Mouse (Mus musculus): ENCODE results near the gene Gcsam. TPM values are rescaled to one million over a fixed set of nuclear protein-coding genes. Genes with fewer than 3 reads are reported as not detected.

The Gcsam gene
- polyA plus RNA-seq (2016; fragmentation: Nextera tagmentation; extraction: Ambion mirVana) = 0.08 TPM in 1 of 2 replicates, not detected in the other

DNA sequence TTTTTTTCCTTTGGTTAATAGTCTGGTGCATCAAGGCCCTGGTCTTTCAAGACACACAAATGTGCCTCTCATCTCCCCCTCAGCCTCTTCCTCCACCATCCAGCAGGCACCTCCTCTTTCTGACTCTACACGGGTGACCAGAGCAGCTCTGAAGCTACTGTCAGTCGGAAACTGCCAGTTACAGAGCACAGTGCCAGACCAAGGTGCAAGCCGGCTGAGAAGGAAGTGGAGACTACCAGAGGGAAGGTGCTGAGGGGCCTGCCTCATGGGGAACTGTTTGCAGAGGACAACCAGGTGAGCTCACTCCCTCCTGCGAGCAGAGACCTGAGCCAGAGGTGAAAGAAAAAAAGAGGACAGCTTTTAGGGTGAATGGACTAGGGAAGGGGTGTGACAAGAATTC lies at the start of gene Gcsam:
Gene Gcsam (plus strand): TSS at position 114 of the 400 bp plus-strand sequence.
- Histone ChIP-seq H3K4me3 (no peak within 1 kb of the TSS), H3K27ac (no peak within 1 kb of the TSS), H3K4me1 (no peaks in the 10 kb centered on the region), H3K36me3 (no peaks in the 10 kb centered on the region), H3K4me2 (replicated peaks) (no peak within 1 kb of the TSS), H3K9me3 (replicated peaks) (no peaks in the 10 kb centered on the region), H3K27me3 (no peaks in the 10 kb centered on the region), H3K9ac (no peak within 1 kb of the TSS)
- 79% methylated on average over 4 of the region's 4 CpGs for WGBS
- no peak for ATAC-seq (ENCODE audit: low FRiP score)

DNA sequence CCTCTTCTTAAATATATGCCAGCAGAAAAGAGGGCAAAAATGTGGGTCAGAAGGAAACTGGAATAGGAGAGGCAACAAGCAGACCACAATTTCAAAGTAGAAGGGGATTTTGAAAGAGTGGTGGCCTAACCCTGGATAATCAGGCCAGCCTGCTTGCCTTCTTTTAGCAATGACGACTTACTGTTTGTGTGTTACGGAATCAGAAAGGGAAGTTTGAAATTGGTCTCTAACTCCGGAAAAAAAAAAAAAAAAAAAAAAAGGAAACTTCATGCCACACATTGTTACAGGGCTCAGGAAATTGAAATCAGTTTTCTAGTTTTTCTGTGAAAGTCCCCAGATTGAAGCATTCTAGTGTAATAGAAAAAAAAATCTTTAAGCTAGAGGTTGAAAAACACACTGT lies 48.4 kb upstream of the Gcsam start:
- Histone ChIP-seq H3K9ac (no peak overlapping the region), H3K36me3 (no peaks in the 10 kb centered on the region), H3K4me3 (no peak overlapping the region), H3K27ac (no peak overlapping the region), H3K9me3 (replicated peaks) (no peaks in the 10 kb centered on the region), H3K4me1 (no peaks in the 10 kb centered on the region), H3K4me2 (replicated peaks) (no peak overlapping the region), H3K27me3 (no peaks in the 10 kb centered on the region)
- 62% methylated on average over 3 of the region's 3 CpGs for WGBS
- no peak for ATAC-seq (ENCODE audit: low FRiP score)

DNA sequence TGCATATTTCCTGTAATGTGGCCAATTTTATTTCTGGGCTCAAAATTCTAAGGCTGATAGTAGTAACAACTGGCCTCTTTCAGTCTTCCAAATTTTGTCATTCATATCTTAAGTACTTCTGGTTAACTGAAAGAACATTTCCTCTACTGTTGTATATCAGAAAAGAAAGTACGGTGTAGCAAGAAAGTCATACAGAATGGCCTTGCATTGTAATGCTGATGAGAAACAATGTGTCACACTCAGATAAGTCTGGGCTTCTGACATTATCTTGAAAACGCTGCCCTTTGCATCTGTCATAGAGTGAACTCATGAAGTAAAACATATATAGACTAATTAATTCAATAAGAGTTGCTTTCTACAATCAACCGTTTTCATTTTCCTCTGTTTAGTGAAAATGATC lies 37.9 kb upstream of the Gcsam start:
- Histone ChIP-seq H3K36me3 (no peaks in the 10 kb centered on the region), H3K4me3 (no peak overlapping the region), H3K27ac (no peak overlapping the region), H3K4me1 (no peaks in the 10 kb centered on the region), H3K9ac (no peak overlapping the region), H3K27me3 (no peaks in the 10 kb centered on the region), H3K4me2 (replicated peaks) (no peak overlapping the region), H3K9me3 (replicated peaks) (no peaks in the 10 kb centered on the region)
- 83% methylated on average over 3 of the region's 3 CpGs for WGBS
- no peak for ATAC-seq (ENCODE audit: low FRiP score)

DNA sequence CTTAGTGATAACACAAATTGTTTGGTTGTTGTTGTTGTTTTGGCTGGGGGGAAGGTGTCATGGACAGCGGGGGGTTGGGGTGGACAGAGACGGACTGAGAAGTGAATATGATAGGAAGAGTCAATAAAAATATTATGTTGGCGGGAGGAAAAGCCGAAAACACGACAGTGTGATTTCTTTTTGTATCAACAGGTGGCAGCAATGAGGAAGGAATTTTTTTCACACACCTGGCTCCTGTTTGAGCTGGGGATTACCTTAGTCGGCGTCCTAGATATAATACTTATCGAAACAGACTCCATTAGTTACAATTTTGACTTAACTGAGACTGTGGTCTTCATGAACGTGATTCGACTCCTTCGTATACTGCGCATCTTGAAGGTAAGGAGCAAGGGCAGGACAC lies 30.3 kb upstream of the Gcsam start:
- Histone ChIP-seq H3K27ac (no peak overlapping the region), H3K4me1 (no peaks in the 10 kb centered on the region), H3K36me3 (no peaks in the 10 kb centered on the region), H3K9ac (no peak overlapping the region), H3K4me3 (no peak overlapping the region), H3K27me3 (no peaks in the 10 kb centered on the region), H3K4me2 (replicated peaks) (no peak overlapping the region), H3K9me3 (replicated peaks) (no peaks in the 10 kb centered on the region)
- ATAC-seq (ENCODE audit: low FRiP score) = no peak
- 69% methylated on average over 12 of the region's 12 CpGs for WGBS

DNA sequence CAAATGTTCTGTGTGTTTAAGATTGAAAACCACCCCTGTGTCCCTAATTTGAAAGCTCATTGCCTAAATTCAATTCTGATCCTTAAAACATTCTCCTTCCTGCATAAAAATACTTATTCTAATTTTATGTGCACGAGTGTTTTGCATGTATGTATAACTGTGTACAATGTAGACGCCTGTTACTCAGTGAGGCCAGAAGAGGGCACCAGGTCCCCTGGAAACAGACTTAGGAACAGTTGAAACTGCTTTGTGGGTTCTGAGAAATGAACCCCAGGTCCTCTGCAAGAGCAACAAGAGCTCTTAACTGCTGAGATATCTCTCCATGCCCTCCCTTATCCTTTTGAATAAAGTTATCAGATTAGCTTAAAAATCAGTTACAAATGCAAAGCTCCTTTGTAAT lies 27.7 kb upstream of the Gcsam start:
- H3K27me3 ChIP-seq = no peaks in the 10 kb centered on the region
- H3K4me2 ChIP-seq (replicated peaks) = no peak overlapping the region
- no peak overlapping the region for H3K9ac ChIP-seq
- 37% methylated on average over 2 of the region's 2 CpGs for WGBS
- H3K4me3 ChIP-seq = no peak overlapping the region
- no peaks in the 10 kb centered on the region for H3K36me3 ChIP-seq
- no peaks in the 10 kb centered on the region for H3K4me1 ChIP-seq
- H3K27ac ChIP-seq = no peak overlapping the region
- no peak for ATAC-seq (ENCODE audit: low FRiP score)
- H3K9me3 ChIP-seq (replicated peaks) = no peaks in the 10 kb centered on the region

DNA sequence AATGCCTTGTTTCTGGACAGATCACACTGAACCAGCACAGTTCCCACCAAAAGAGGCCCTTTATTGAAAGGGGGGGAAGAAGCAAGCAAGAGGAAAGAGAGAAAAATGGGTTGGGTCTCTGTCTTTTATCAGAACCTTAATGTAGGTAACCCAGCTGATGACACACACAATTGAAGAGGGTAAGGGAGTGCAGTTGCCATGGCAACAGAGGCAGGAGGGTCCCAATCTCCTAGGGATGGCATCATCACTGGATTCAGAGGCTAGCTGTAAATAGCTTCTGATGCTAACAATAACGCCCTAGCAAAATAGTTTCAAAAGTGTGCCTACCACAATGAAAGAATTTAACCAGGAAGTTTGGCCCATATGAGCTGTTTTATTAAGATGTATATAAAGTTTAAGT lies 16.5 kb upstream of the Gcsam start:
- 73% methylated on average over 1 of the region's 1 CpGs for WGBS
- H3K9me3 ChIP-seq (replicated peaks) = no peaks in the 10 kb centered on the region
- no peak overlapping the region for H3K9ac ChIP-seq
- H3K4me1 ChIP-seq = peaks cover 3% of the 10 kb centered on the region
- no peak overlapping the region for H3K4me2 ChIP-seq (replicated peaks)
- H3K27me3 ChIP-seq = no peaks in the 10 kb centered on the region
- ATAC-seq (ENCODE audit: low FRiP score) = peak; percentile 52; the same call in 1 of the 2 replicates
- H3K27ac ChIP-seq = no peak overlapping the region
- no peaks in the 10 kb centered on the region for H3K36me3 ChIP-seq
- no peak overlapping the region for H3K4me3 ChIP-seq

DNA sequence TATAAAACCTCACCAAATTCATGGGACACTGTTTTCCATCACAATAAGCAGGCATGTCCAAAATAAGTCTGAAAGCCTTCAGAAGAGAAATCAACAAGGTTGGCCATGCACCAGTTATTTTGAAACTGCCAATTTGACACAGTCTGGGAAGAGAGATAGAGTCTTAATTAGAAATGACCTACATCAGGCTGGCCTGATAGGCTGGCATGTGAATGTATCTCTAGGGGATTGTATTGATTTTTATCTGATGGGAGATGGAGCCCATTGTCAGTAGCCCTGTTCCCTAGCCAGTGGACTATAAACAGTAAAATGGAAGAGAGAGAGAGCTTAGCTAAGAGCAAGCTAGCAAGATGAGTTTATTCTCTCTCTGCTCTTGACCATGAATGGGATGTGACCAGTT lies 14.7 kb upstream of the Gcsam start:
- Histone ChIP-seq H3K36me3 (no peaks in the 10 kb centered on the region), H3K9me3 (replicated peaks) (no peaks in the 10 kb centered on the region), H3K27ac (no peak overlapping the region), H3K9ac (no peak overlapping the region), H3K4me2 (replicated peaks) (no peak overlapping the region), H3K4me3 (no peak overlapping the region), H3K27me3 (no peaks in the 10 kb centered on the region), H3K4me1 (peaks cover 3% of the 10 kb centered on the region)
- peak; percentile 46; the same call in 1 of the 2 replicates for ATAC-seq (ENCODE audit: low FRiP score)

DNA sequence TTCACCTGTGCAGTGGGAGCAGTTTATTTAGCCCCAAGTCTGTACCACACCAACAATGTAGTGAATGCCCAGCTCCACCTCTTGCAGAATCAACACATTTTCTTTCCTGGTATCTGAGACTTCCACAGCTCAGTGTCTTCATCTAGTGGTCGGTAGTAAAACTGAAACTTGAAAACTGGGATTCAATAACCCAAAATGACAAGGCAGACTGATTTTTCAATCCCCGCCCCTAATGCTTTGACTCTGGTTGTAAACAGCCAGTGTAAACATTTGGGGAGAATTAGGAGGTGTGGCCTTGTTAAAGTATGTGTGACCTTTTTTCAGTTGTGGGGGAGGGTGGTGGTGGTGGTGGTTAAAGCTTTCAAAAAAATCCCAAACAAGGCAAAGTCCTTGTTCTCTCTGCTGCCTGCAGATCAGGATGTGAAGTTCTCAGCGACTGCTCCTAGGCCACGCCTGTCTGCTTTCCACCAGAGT lies 1.7 kb upstream of the Gcsam start:
- H3K36me3 ChIP-seq = no peaks in the 10 kb centered on the region
- H3K9ac ChIP-seq = no peak overlapping the region
- no peak overlapping the region for H3K4me2 ChIP-seq (replicated peaks)
- no peak overlapping the region for H3K4me3 ChIP-seq
- WGBS = 66% methylated on average over 4 of the region's 4 CpGs
- no peaks in the 10 kb centered on the region for H3K4me1 ChIP-seq
- no peaks in the 10 kb centered on the region for H3K27me3 ChIP-seq
- no peak for ATAC-seq (ENCODE audit: low FRiP score)
- H3K27ac ChIP-seq = no peak overlapping the region
- H3K9me3 ChIP-seq (replicated peaks) = no peaks in the 10 kb centered on the region

DNA sequence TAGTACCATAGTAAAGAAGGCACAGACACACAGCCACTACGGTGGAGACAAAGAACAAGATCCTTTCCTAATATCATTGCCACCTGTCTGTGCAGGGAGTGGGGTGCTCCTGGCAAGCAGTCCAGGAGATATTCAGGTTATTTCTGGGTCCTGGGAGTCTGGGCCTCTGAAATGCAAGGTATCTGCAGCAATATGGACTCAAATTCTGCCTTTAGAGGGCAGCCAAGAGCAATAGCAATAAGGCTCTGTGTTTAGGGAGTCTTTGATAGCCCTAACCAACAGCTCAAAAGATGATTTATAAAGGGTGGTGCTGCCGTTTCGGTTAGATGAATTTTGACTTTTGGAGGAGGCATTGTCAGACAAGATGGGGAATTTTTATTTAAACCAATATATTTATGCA lies 880 bp upstream of the Gcsam start:
- 82% methylated on average over 3 of the region's 3 CpGs for WGBS
- Histone ChIP-seq H3K27ac (no peak overlapping the region), H3K4me2 (replicated peaks) (no peak overlapping the region), H3K27me3 (no peaks in the 10 kb centered on the region), H3K4me1 (no peaks in the 10 kb centered on the region), H3K4me3 (no peak overlapping the region), H3K9me3 (replicated peaks) (no peaks in the 10 kb centered on the region), H3K9ac (no peak overlapping the region), H3K36me3 (no peaks in the 10 kb centered on the region)
- ATAC-seq (ENCODE audit: low FRiP score) = no peak

DNA sequence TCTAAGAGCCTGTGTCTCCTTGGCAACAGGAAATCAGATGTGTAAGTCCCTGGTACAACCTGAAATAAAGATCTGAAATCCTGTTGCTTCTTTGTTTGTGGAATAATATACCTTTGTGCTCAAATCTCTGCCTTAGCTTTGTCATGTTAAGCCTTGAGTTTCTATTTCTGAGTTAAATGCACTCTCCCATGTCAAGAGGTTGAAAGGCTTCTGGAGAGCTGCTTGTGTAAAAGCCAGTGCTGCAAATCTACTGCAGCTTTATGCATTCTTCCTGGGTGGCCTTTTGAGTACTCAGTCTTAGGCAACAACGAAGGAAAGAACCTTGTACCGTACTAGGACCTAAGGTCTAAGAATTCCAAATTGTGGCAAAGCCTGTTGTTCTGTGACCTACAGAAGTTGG lies 3.1 kb downstream of the Gcsam start:
- no peaks in the 10 kb centered on the region for H3K27me3 ChIP-seq
- H3K27ac ChIP-seq = no peak overlapping the region
- no peak for ATAC-seq (ENCODE audit: low FRiP score)
- no peaks in the 10 kb centered on the region for H3K9me3 ChIP-seq (replicated peaks)
- no peak overlapping the region for H3K4me3 ChIP-seq
- H3K36me3 ChIP-seq = no peaks in the 10 kb centered on the region
- no peak overlapping the region for H3K9ac ChIP-seq
- WGBS = 68% methylated on average over 2 of the region's 2 CpGs
- H3K4me1 ChIP-seq = no peaks in the 10 kb centered on the region
- H3K4me2 ChIP-seq (replicated peaks) = no peak overlapping the region

DNA sequence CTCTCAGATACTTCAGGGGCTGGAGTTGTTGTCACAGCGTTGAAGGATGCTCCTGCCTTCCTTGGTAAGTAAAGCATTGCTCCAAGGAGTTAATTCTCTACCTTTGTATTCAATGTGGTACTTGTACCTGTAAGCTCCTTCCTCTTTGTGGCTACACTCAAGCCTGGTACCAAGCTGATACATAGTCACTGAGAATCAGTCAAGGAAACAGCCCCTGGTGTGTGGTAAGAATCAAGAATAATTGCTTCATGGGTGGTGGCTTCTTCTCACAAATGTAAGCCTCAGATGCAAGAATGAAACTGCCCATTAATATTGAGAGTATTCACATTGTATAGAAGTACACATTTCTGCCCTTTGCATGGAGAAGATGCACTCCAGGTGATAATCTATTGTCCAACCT lies 5.8 kb downstream of the Gcsam start:
- Histone ChIP-seq H3K36me3 (no peaks in the 10 kb centered on the region), H3K9ac (no peak overlapping the region), H3K4me1 (no peaks in the 10 kb centered on the region), H3K27me3 (no peaks in the 10 kb centered on the region), H3K27ac (no peak overlapping the region), H3K9me3 (replicated peaks) (no peaks in the 10 kb centered on the region), H3K4me2 (replicated peaks) (no peak overlapping the region), H3K4me3 (no peak overlapping the region)
- no peak for ATAC-seq (ENCODE audit: low FRiP score)
- 82% methylated on average over 1 of the region's 1 CpGs for WGBS

DNA sequence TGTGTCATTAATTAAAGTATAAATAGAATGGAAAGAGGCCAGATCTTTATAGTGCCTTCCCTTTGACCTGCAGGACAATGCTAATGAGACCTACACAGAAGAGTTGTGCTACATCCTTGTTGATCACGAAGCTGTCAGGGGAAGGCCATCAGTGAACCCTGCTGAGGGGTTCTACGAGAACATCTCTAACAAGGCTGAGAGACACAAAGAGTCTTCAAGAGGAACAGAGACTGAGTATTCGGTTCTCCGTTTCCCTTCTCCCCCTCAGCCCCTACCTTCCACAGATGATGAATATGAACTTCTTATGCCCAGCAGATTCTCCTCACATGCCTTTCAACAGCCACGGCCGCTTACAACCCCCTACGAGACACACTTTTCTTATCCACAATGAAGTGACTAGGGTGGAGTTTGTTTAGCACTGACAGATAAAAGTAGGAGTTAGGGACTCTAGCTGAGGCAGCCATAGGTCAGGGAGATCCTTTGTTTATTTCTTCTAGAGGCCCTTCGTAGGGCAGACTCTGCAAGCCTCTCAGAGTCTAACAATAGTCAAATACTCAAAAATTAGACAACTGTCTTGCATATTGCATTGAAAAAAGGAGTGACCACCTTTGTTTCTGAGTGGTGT lies 9.7 kb downstream of the Gcsam start:
- Histone ChIP-seq H3K9ac (no peak overlapping the region), H3K4me3 (no peak overlapping the region), H3K27ac (no peak overlapping the region), H3K4me2 (replicated peaks) (no peak overlapping the region), H3K36me3 (no peaks in the 10 kb centered on the region), H3K9me3 (replicated peaks) (no peaks in the 10 kb centered on the region), H3K4me1 (no peaks in the 10 kb centered on the region), H3K27me3 (no peaks in the 10 kb centered on the region)
- ATAC-seq (ENCODE audit: low FRiP score) = no peak
- 78% methylated on average over 8 of the region's 8 CpGs for WGBS

DNA sequence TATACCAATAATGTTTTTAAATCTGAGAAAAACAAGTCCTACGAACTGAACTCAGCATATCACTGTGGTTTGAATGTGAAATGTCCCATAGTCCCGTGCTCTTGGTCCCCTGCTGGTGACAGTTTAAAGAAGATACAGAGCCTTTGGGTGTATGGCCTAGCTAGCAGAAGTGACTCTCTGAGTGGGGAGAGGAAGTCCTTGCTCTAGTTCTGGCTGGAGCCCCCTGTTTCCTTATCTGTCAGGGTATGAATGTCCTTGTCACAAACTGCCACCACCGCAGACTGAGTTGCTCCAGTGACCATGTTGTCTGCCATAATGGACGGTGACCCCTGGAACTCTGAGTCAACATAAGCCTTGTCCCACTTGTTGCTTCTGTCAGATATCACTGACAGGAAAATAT lies 13.1 kb downstream of the Gcsam start:
- H3K9me3 ChIP-seq (replicated peaks) = no peaks in the 10 kb centered on the region; the same call in 1 of the 2 replicates
- H3K4me1 ChIP-seq = no peaks in the 10 kb centered on the region
- WGBS = 87% methylated on average over 4 of the region's 4 CpGs
- H3K9ac ChIP-seq = no peak overlapping the region
- no peak for ATAC-seq (ENCODE audit: low FRiP score)
- H3K36me3 ChIP-seq = no peaks in the 10 kb centered on the region
- no peaks in the 10 kb centered on the region for H3K27me3 ChIP-seq
- H3K27ac ChIP-seq = no peak overlapping the region
- no peak overlapping the region for H3K4me2 ChIP-seq (replicated peaks)
- H3K4me3 ChIP-seq = no peak overlapping the region

Data from hindbrain, embryonic 12.5 days (tissue).